Mouse (Mus musculus): ENCODE results near the gene Nr1h3. TPM values are rescaled to one million over a fixed set of nuclear protein-coding genes. Genes with fewer than 3 reads are reported as not detected.
A peak's percentile ranks its signal among the peaks of the same experiment; 100 is the strongest.

Gene Nr1h3
- polyA plus RNA-seq, 1 experiment: 14.0 TPM

GRCm38 (mm10) chr2:91182405-91183147, 20.1 kb downstream of the Nr1h3 start:
- peaks cover 5% of the 10 kb centered on the region; the same call in 1 of the 2 replicates for H3K4me1 ChIP-seq (ENCODE audit: control insufficient read depth, insufficient read depth, low read length)
- peak overlapping the region; percentile 78 for H3K4me3 ChIP-seq (replicated peaks; ENCODE audit: control insufficient read depth, low read depth, low read length)
- peak overlapping the region; percentile 90 for H3K27ac ChIP-seq (ENCODE audit: control insufficient read depth, insufficient read depth, low read depth, low read length, poor library complexity)
- TF ChIP-seq POLR2A (IDR thresholded peaks at IDR 0.05; ENCODE audit: borderline replicate concordance, control insufficient read depth, low read depth, low read length): peak; percentile 42; the same call in 1 of the 2 replicates
- TF ChIP-seq CTCF (IDR thresholded peaks at IDR 0.05; ENCODE audit: control insufficient read depth, insufficient read depth, low read length): no peak
- WGBS: under 1% methylated on average over 81 of the region's 81 CpGs

- H3K4me1 ChIP-seq (ENCODE audit: control insufficient read depth, insufficient read depth, low read length): peaks cover 5% of the 10 kb centered on the region; the same call in 1 of the 2 replicates
- TF ChIP-seq POLR2A (IDR thresholded peaks at IDR 0.05; ENCODE audit: borderline replicate concordance, control insufficient read depth, low read depth, low read length) (no peak), CTCF (IDR thresholded peaks at IDR 0.05; ENCODE audit: control insufficient read depth, insufficient read depth, low read length) (no peak; the same call in 1 of the 2 replicates)
- WGBS: 2% methylated on average over 8 of the region's 8 CpGs
- peak overlapping the region; percentile 78 for H3K4me3 ChIP-seq (replicated peaks; ENCODE audit: control insufficient read depth, low read depth, low read length)
- H3K27ac ChIP-seq (ENCODE audit: control insufficient read depth, insufficient read depth, low read depth, low read length, poor library complexity): no peak overlapping the region
Measured at GRCm38 (mm10) chr2:91182016-91182404, 20.6 kb downstream of the Nr1h3 start.

- H3K4me3 ChIP-seq (replicated peaks; ENCODE audit: control insufficient read depth, low read depth, low read length): no peak overlapping the region
- H3K27ac ChIP-seq (ENCODE audit: control insufficient read depth, insufficient read depth, low read depth, low read length, poor library complexity): no peak overlapping the region
- 64% methylated on average over 5 of the region's 5 CpGs for WGBS
- peaks cover 5% of the 10 kb centered on the region; the same call in 1 of the 2 replicates for H3K4me1 ChIP-seq (ENCODE audit: control insufficient read depth, insufficient read depth, low read length)
- no peak for TF ChIP-seq CTCF (IDR thresholded peaks at IDR 0.05; ENCODE audit: control insufficient read depth, insufficient read depth, low read length)
- no peak for TF ChIP-seq POLR2A (IDR thresholded peaks at IDR 0.05; ENCODE audit: borderline replicate concordance, control insufficient read depth, low read depth, low read length)
Measured at GRCm38 (mm10) chr2:91180706-91181105, 21.9 kb downstream of the Nr1h3 start.

- WGBS: 82% methylated on average over 4 of the region's 4 CpGs
- Histone ChIP-seq H3K4me1 (ENCODE audit: control insufficient read depth, insufficient read depth, low read length) (peaks cover 5% of the 10 kb centered on the region; the same call in 1 of the 2 replicates), H3K4me3 (replicated peaks; ENCODE audit: control insufficient read depth, low read depth, low read length) (no peak overlapping the region), H3K27ac (ENCODE audit: control insufficient read depth, insufficient read depth, low read depth, low read length, poor library complexity) (no peak overlapping the region)
- TF ChIP-seq CTCF (IDR thresholded peaks at IDR 0.05; ENCODE audit: control insufficient read depth, insufficient read depth, low read length) (no peak), POLR2A (IDR thresholded peaks at IDR 0.05; ENCODE audit: borderline replicate concordance, control insufficient read depth, low read depth, low read length) (no peak)
Measured at GRCm38 (mm10) chr2:91179825-91180224, 22.8 kb downstream of the Nr1h3 start.

- TF ChIP-seq CTCF (IDR thresholded peaks at IDR 0.05; ENCODE audit: control insufficient read depth, insufficient read depth, low read length): no peak
- no peak for TF ChIP-seq POLR2A (IDR thresholded peaks at IDR 0.05; ENCODE audit: borderline replicate concordance, control insufficient read depth, low read depth, low read length)
- WGBS: 92% methylated on average over 6 of the region's 6 CpGs
- H3K4me3 ChIP-seq (replicated peaks; ENCODE audit: control insufficient read depth, low read depth, low read length): no peak overlapping the region
- no peak overlapping the region for H3K27ac ChIP-seq (ENCODE audit: control insufficient read depth, insufficient read depth, low read depth, low read length, poor library complexity)
- H3K4me1 ChIP-seq (ENCODE audit: control insufficient read depth, insufficient read depth, low read length): no peaks in the 10 kb centered on the region
Measured at GRCm38 (mm10) chr2:91176234-91176633, 26.4 kb downstream of the Nr1h3 start.

GRCm38 (mm10) chr2:91175490-91175889, 27.1 kb downstream of the Nr1h3 start:
- Histone ChIP-seq H3K4me3 (replicated peaks; ENCODE audit: control insufficient read depth, low read depth, low read length) (no peak overlapping the region), H3K4me1 (ENCODE audit: control insufficient read depth, insufficient read depth, low read length) (no peaks in the 10 kb centered on the region), H3K27ac (ENCODE audit: control insufficient read depth, insufficient read depth, low read depth, low read length, poor library complexity) (no peak overlapping the region)
- TF ChIP-seq CTCF (IDR thresholded peaks at IDR 0.05; ENCODE audit: control insufficient read depth, insufficient read depth, low read length) (no peak), POLR2A (IDR thresholded peaks at IDR 0.05; ENCODE audit: borderline replicate concordance, control insufficient read depth, low read depth, low read length) (no peak)
- 69% methylated on average over 4 of the region's 4 CpGs for WGBS

GRCm38 (mm10) chr2:91169587-91170322, 32.9 kb downstream of the Nr1h3 start:
- H3K4me1 ChIP-seq (ENCODE audit: control insufficient read depth, insufficient read depth, low read length): no peaks in the 10 kb centered on the region
- TF ChIP-seq CTCF (IDR thresholded peaks at IDR 0.05; ENCODE audit: control insufficient read depth, insufficient read depth, low read length): no peak
- TF ChIP-seq POLR2A (IDR thresholded peaks at IDR 0.05; ENCODE audit: borderline replicate concordance, control insufficient read depth, low read depth, low read length): no peak
- H3K4me3 ChIP-seq (replicated peaks; ENCODE audit: control insufficient read depth, low read depth, low read length): no peak overlapping the region
- no peak overlapping the region for H3K27ac ChIP-seq (ENCODE audit: control insufficient read depth, insufficient read depth, low read depth, low read length, poor library complexity)
- 91% methylated on average over 25 of the region's 25 CpGs for WGBS

- H3K27ac ChIP-seq (ENCODE audit: control insufficient read depth, insufficient read depth, low read depth, low read length, poor library complexity): no peak overlapping the region
- WGBS: 84% methylated on average over 4 of the region's 4 CpGs
- H3K4me1 ChIP-seq (ENCODE audit: control insufficient read depth, insufficient read depth, low read length): no peaks in the 10 kb centered on the region
- TF ChIP-seq POLR2A (IDR thresholded peaks at IDR 0.05; ENCODE audit: borderline replicate concordance, control insufficient read depth, low read depth, low read length) (no peak), CTCF (IDR thresholded peaks at IDR 0.05; ENCODE audit: control insufficient read depth, insufficient read depth, low read length) (no peak)
- no peak overlapping the region for H3K4me3 ChIP-seq (replicated peaks; ENCODE audit: control insufficient read depth, low read depth, low read length)
Measured at GRCm38 (mm10) chr2:91167629-91168028, 35.0 kb downstream of the Nr1h3 start.
